Mouse (Mus musculus): Measurements from ENCODE around the gene Atp8b4. TPM values are rescaled to one million over a fixed set of nuclear protein-coding genes. Genes with fewer than 3 reads are reported as not detected.
"Not testable (repeated sequence)": the region's sequence is repeated elsewhere in the genome, so short reads cannot be mapped to it uniquely, and the experiment has no call there.

Atp8b4 gene
- total RNA-seq (2021) = under 1 TPM; 0.41 to 0.76 TPM
- long read RNA-seq, experiment 1 = 0 reads
- long read RNA-seq, experiment 2 = 0 reads

DNA sequence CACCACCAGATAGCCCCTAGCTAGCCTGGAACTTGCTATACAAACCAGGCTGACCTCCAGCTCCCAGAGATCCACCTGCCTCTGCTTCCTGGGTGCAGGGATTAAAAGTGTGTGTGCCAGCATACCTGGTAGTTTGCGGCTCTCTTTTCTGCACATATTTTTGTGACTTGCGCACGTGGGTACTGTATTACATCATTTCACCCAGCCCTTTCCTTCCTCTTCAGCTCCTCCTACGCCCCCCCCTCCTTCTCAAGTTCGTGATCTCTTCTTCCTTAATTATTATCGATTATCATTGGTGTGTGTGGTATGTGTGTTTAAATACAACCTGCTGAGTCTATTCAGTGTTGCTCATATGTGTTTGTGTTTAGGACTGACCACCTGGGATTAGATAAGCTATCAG, at the start of gene Atp8b4:
Atp8b4 (minus strand) TSS at position 154 of the 400 bp plus-strand sequence.
- DNase-seq = no peak
- intact Hi-C loops (cut with DNase I) = no loop called here

DNA sequence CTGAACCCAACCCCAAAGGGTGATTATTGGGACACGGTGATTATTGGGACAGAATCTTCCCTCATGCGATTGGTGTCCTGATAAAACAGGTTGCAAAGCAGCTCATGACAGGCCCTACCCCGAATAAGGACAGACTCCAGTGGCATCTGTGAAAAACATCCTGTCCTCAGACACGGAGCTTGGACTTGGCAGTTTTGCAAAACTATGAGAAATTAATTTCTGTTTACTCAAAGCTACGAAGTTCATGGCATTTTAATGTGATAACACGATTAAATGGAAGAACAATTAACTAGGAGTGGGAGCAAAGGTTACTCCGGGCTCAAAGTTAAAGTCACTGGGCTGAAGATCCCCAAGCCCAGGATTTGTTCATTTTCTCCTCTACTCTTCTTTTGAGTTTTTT, 49.2 kb upstream of the Atp8b4 start:
- intact Hi-C loops (cut with DNase I) = no loop called here
- DNase-seq = no peak

DNA sequence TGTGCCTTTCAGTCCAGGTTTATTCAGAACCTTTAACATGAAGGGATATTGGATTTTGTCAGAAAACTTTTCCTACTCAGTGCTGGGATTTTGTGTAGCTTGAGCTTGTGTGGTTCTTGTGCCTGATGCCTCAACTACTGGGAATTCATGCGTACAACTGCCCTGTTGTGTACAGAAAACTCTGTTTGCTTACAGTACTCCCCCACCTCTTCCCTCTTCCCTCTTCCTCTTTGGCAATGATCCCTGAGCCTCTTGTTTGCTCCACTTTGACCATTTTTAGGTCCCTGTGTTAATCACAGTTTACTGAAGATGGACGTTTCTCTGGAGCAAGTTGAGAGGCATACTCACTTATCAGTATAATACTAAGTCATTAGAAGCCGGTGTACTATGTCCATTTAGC, 45.9 kb upstream of the Atp8b4 start:
- intact Hi-C loops (cut with DNase I) = no loop called here
- DNase-seq = no peak

DNA sequence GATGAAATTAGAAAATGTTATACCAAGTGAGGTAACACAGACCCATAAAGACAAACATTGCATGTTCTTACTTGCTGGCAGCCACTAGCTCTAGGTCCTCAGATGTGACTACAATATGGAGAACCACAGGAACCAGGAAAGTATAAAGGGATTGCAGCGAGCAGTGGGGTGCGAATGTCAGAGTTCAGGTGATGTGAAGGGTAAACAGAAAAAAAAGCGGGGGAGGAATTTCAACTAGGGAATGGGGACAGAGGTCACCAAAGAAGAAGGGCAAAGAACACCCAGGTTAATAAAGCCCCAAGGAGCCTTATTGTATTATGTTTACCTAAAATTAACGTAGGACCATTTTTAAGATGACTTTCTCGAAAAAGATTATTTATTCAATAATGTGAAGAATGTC, 44.8 kb upstream of the Atp8b4 start:
- no peak for DNase-seq
- intact Hi-C loops (cut with DNase I) = no loop called here

DNA sequence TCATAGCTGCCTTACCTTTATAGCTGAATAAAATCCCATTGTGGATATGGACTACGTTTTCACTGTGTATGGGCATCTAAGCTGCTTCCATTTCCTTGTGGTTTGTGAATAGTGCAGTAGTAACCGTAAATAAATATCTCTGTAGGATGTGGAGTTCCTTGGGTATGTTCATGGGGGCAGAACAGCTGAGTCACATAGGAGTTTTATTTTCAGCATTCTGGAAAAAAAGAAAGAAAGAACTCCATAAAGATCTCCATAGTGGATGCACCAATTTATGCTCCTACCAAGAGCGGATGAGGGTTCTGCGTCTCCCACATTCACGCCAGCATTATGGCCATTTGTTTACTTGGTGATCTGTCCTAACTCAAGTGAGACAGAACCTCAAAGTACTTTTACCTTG, 41.7 kb upstream of the Atp8b4 start:
- DNase-seq = no peak
- intact Hi-C loops (cut with DNase I) = no loop called here

DNA sequence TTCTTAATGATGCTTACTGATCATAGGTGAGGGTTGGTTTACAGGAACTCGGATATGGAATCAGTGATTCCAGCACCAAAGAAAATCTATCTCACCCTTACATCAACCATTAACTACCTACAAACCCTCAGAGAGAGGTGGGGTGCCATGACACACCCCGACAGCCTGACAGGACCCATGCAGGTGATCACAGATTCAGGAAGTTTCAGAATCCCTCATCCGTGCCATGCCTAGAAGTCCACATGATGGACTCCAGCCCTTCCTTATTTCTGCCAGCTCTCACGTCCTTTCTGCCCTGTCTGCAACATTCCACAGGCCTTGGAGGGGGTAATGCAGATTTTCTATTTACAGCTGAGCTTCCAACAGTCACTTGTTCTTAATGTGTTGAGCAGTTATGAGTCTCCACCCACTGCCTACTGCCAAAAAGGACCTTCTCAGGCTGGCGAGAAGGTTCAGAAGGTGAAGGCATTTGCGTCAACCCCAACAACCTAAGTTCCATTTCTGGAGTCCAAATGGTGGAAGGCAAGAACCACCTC, 40.0 kb upstream of the Atp8b4 start:
- intact Hi-C loops (cut with DNase I) = no loop called here
- no peak for DNase-seq

DNA sequence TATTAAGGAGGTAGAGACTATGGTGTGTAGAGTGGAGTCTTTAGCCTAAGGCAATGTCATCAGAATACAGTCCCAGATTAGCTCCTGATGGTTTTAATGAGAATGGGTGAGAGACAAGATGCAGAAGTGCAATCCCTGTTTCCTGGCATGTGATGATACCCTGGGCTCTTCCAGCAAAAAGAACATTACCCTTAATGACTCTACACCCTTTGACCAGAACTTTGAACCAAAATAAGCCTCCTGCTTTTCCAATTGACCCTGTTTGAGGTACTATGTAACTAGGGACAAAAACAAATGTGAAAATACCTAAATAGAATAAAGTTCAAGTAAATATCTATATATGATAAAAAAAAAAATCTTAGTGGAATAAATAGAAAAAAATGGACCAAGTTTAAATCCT, 37.2 kb upstream of the Atp8b4 start:
- DNase-seq = no peak
- intact Hi-C loops (cut with DNase I) = no loop called here

DNA sequence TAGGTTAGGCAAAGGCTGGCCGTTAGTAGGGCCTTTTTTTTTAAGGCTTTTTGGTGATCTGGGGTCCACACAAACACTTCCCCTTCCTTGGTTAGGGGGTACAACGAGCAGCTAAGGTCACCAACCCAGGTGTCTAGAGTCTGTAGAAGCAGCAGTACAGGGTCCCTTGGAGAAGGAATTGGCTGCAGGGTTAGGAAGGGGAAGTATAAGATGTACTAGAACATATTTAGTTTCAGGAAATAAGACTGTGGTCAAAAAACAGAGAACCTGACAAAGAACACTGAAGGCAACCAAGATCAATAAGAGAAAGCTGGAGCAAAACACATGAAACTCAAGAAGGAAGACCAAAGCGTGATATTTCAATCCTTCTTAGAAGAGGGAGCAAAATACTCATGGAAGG, 30.1 kb upstream of the Atp8b4 start:
- DNase-seq = no peak
- intact Hi-C loops (cut with DNase I) = no loop called here

DNA sequence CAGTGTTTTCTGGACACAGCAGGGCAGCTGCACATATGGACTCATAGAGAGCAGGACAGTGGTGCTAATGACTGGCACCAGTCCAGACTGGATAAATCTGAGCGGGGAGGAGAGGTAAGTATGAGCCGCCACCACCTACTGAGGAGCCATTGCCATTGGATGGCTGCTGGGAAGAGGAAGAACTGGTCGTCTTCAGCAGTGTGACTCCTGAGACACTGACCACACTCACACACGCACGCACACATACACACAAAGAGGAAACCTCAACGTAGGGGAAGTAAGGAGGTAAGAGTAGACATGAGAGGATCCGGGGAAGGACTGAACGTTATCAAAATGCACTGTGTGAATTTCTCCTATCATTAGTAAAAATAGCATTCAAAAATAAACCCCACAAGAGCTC, 27.0 kb upstream of the Atp8b4 start:
- intact Hi-C loops (cut with DNase I) = no loop called here
- no peak for DNase-seq

DNA sequence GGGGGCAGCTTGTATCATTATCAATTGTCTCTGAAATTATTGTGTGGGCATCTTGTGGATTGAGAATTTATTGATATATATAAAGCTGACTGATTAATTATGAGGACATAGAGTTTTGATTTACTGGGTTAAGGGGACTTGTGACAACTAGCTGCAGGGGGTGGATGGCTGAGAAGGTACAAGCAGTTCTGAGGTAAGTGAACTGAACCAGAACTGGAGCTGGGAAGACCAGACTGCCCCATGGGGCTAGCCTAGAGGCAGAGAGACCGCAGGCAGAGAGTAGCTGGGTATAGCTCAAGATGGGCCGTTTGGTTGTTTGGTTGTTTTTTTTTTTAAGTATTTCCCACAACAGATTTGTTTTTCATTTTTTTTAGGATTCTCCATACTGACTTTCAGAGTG, 23.8 kb upstream of the Atp8b4 start:
- DNase-seq = no peak
- intact Hi-C loops (cut with DNase I) = loop anchor here (5.0 kb wide), 3 partner anchors 97 to 632 kb away; no protein-coding TSS in a partner anchor

DNA sequence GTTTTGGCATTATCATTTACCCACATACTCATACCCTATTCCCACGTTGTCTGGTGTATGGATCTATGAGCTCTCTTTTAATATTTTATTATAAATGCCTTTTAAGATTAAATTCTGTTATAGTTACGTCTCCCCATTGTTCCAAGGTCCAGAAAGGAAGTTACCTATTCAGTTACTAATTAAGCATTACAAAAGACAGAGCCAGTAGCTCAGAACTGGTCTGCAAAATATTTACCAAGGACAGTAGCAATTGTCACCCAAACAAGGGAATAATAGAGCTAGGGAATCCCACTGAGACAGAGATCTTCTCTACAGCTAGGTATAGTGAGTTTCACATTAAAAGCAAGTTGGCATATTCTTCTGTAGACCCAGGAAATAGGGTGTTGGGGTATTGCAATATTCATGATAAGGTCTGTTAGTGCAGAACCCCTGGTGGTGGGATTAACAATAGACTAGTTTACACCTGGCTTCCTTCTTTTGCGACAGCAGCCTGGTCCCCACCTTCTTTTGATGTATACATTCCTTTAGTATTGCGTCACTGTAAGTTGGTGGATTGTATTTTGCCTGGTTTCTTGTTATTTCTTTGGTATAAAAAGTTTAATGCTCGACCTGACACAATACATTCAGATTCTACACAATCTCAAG, 22.7 kb upstream of the Atp8b4 start:
- not testable (repeated sequence) for DNase-seq
- intact Hi-C loops (cut with DNase I) = loop anchor here (5.0 kb wide), 3 partner anchors 96 to 631 kb away; no protein-coding TSS in a partner anchor

DNA sequence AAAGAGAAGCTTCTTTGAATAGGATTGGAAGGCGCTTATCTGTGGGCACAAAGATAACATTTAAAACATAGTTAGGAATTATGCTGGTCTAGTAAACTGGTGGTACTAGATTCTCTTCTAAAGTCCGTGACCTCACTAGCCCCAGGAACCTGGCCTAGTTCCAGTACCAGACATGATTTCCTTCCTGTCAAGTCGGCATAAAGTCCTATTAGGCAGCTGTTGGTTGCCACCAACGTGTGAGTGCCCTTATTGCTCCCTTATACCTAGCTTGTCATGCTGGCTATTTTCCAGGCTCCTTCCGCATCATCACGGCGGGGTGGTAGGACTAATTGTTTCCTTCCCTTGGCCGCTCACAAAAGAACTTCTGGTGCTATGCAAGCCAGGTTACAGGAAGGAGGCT, 21.6 kb upstream of the Atp8b4 start:
- intact Hi-C loops (cut with DNase I) = loop anchor here (5.0 kb wide), 3 partner anchors 95 to 630 kb away; no protein-coding TSS in a partner anchor
- DNase-seq = no peak

DNA sequence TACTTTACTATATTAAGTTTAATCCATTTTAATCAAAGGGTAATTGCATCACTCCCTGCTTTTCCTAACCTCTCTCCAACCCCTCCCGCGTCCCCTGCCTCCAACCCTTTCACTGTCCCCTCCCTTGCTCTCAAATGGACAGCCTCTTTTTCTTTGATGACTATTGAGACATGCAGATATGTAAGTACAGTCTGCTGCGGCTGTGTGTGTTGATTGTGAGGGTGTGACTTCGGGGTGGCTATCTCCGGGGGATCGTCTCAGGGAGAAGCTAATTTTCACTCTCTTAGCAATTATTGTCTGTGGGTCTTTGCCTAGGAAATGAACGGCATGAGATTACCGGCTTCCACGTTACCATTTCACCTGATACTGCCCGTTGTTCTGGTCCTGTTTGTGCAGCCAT, 21.0 kb upstream of the Atp8b4 start:
- intact Hi-C loops (cut with DNase I) = loop anchor here (2.0 to 5.0 kb wide), 4 partner anchors 94 to 863 kb away; no protein-coding TSS in a partner anchor
- DNase-seq = no peak

DNA sequence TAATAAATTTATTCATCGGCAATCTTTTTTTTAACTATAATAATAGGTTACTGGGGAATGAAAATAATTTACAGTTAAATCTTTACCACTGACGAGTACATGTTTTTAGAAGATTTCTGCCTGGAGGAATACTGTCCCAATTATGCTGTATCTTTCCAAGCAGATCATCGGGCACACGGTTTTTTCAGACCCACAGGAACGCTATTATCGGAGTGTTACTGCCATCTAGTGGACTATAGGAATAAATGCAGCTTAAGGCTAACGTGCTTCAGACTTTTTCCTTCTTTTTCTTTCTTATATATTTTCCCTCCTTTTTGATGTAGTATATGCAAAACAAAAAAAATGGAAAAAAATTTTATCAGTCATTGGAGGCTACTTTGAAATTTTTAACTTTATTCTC, 20.4 kb upstream of the Atp8b4 start:
- intact Hi-C loops (cut with DNase I) = loop anchor here (2.0 to 5.0 kb wide), 4 partner anchors 94 to 862 kb away; no protein-coding TSS in a partner anchor
- DNase-seq = no peak

DNA sequence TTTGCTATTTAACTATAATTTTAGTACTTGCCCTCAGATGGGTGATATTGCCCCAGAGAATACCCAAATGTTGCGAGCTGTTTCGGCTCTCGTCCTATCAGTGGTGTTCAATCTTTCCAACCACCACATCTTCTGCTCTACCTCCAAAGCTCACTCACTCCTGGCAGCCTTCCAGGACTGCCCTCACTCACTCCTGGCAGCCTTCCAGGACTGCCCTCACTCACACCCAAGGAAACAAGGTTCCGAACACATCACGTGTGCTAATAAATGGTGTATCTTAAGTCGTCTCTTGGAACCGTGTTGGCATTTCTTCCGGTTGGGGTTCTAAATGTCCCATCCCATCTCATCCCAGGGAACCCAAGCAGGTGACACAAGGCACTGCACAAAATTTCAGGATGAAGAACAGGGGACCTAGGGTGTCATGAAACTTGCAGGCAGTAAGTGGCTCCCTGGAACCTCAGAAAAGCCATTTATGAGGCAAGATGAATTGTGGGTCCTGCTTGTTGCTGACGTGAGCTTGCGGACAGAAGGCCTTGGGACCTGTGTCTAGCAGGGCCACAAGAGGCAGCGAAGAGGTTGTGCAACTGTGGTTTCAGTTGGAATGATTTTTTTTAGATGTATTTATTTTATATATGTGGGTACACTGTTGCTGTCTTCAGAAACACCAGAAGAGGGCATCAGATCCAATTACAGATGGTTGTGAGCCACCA, 19.6 kb upstream of the Atp8b4 start:
- intact Hi-C loops (cut with DNase I) = loop anchor here (2.0 to 5.0 kb wide), 5 partner anchors 93 to 861 kb away; no protein-coding TSS in a partner anchor
- peak in 1 of 2 experiments; percentile 7 for DNase-seq

DNA sequence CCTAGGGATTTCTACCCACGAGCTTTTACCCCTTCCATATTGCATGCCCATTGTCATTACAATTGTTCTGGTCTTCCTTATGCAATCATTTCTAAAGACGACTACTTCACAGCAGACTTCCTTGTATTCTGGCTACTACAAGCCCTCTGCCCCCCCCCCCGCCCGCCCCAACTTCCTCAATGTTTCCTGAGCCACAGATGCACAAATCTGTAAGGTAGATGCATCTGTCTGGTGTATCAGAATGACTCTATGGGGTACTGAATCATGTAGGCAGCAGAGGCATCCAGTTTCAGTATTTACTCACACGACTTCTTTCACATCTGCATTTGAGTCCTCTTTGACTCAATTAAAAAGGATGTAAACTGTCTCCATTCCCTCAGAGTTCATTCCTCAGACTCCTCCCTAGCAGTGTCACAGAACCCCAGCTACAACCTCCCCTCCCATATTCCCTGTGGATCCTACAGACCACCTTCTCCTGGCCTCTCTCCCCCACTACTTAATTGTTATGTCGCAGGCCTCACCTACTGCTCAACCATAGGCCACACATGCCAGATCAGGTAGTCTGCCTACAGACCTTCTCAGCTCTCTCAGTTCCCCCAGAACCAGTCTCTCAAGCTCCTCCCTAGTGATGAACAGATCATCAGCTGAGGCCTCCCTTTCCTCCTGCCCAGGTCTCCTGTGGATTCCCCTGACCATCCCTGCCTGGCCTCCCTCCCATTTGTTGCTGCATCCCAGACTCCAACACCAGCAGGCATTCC, 14.8 kb upstream of the Atp8b4 start:
- intact Hi-C loops (cut with DNase I) = loop anchor here (5.0 kb wide), 1 partner anchor 508 kb away; no protein-coding TSS in a partner anchor
- no peak for DNase-seq

DNA sequence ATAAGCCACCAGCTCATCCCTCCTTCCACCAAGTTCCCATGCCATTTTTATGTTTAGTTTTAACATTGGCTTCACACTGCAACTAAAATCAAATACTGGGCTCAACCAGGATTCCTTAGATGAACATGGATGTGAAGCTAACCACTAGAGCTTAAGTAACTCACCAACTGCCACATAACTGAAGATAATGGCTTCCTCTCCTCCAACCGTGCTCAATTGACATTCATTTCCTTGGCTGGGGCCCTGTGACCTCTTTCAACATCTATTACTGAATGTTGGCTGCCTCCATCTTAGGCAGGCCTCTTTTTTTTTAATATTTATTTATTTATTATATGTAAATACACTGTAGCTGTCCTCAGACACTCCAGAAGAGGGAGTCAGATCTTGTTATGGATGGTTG, 7.8 kb upstream of the Atp8b4 start:
- intact Hi-C loops (cut with DNase I) = no loop called here

DNA sequence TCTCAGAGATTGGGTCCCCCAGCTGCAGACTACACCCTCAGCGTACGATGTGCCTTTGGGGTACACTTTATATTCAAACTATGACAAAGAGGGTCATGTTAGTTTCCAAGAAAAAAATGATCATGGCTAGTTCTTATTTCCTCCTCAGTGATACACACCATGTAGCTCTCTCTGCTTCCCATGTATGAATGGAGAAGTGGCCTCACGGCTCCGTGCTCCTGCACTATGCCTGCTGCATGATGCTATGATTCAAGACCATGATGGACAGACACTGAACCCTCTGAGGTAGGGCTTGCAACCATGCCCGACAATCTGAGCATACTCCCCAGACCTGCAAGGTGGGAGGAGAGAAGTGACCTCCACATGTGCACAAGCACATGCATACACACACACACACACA, 7.0 kb upstream of the Atp8b4 start:
- intact Hi-C loops (cut with DNase I) = no loop called here
- DNase-seq = no peak

More for the DNA sequence above, 7.8 kb upstream of the Atp8b4 start:
- DNase-seq = no peak

DNA sequence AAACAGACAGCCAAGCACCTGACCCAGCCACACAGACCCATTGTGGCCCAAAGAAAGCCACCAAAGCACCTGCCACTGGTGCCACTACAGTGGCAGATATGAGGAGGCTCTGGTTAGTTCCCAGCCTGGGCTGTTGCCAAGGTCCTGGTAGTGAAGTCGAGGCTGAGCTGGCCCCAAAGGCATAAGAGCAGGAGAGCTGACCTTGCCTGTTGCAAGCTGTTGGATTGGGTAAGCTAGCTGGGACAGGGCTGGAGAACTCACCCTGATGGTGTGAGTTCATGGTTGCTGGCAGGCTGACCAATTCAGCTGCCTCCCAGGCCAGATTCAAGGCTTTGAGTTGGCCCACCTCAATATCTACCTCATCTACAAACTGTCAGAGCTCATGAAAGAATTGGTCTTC, 4.7 kb upstream of the Atp8b4 start:
- intact Hi-C loops (cut with DNase I) = no loop called here
- DNase-seq = no peak

DNA sequence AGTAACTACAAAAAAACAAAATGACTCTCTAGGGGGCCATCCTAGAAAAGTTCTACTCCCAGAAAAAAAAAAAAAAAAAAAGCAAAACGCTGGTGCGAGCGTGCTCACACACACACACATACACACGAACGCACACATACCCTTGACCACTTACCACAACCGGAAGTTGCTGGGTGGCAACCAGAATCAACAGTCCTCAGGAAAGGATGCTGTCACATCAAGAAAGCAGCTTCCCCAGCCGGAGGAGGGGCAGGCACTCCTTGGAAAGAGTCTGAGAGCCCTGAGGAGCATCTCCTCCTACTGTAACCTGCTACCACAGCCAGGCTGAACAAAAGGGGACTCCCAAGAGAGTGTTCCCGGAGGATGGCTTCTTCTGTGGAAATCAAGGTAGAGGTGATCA, 744 bp downstream of the Atp8b4 start:
- intact Hi-C loops (cut with DNase I) = no loop called here
- DNase-seq = peak in 1 of 2 experiments; percentile 10

All from heart, postnatal 14 days (tissue).